Mouse (Mus musculus): ENCODE measurements at regions not wholly inside any gene's neighbourhood (a gene's known extent, or its start where the extent isn't known, plus 50 kb on each side); places are given as distances from the start of the nearest gene placed in this dataset.
A peak's percentile ranks its signal among the peaks of the same experiment; 100 is the strongest.

DNA sequence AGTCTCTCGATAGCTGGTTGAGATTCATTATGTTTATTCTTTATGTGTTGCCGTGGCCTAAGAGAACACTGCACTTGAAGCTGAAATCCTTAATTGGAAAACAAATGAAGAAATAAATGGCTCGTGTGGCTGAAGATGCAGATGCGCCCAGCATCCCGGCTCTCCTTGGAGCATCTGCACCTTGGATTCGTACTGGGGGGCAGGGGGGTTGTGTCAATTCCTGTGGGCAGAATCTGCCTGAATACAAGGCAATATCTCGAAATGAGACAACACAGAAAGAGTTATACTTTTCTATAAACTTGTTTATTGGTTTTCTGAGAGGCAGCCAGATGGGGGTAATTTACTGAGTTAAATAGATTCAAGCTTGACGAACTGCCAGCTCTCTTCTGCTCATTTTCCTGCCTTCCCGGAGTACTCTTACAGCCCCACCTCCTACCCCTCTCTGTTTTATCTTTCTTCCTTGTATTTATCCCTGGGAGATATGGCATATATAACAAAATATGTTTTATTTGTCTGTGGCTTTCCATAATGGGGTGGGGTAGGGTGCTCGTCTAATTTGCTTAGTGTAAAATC lies 229.1 kb downstream of the Pmp22 start:
- Histone ChIP-seq H3K4me3 (no peak overlapping the region), H3K36me3 (no peaks in the 10 kb centered on the region), H3K27me3 (peaks cover 4% of the 10 kb centered on the region; the same call in 1 of the 2 replicates), H3K9ac (replicated peaks) (no peak overlapping the region), H3K9me3 (no peaks in the 10 kb centered on the region), H3K4me1 (no peaks in the 10 kb centered on the region), H3K4me2 (replicated peaks) (no peak overlapping the region), H3K27ac (replicated peaks) (no peak overlapping the region)
- ATAC-seq (ENCODE audit: low FRiP score, low read depth), result no peak
- WGBS, result 87% methylated on average over 10 of the region's 10 CpGs

DNA sequence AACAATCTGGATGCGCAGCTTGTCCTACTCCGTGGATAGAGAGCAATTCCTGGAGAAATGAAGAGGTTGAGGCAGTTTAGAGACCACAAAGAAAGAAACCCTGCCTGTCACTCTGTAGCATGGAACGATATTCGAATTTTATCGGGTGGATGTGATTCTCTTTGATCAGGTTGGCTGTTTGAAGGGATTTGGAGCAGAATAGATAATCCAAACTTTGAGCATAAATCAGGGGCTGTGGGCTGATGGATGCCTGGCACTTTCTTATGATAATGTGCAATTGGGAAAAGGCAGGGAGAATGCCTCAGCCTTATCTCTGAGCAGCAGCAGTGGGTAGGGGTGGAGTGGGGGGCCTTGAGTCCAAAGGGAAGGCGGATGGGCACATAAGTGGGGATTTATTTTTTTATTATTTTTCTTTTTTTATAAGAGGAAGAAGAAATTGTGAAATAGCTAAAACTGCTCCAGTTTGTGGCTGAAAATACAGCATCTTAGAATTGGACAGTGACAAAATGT lies 239.0 kb downstream of the Pmp22 start:
- Histone ChIP-seq H3K27me3 (no peaks in the 10 kb centered on the region), H3K36me3 (no peaks in the 10 kb centered on the region), H3K4me1 (no peaks in the 10 kb centered on the region), H3K9me3 (no peaks in the 10 kb centered on the region), H3K9ac (replicated peaks) (no peak overlapping the region), H3K4me2 (replicated peaks) (no peak overlapping the region), H3K27ac (replicated peaks) (peak overlapping the region; percentile 49; the same call in 1 of the 2 replicates), H3K4me3 (no peak overlapping the region)
- 60% methylated on average over 6 of the region's 6 CpGs for whole genome bisulfite sequencing
- no peak for ATAC-seq (ENCODE audit: low FRiP score, low read depth)

DNA sequence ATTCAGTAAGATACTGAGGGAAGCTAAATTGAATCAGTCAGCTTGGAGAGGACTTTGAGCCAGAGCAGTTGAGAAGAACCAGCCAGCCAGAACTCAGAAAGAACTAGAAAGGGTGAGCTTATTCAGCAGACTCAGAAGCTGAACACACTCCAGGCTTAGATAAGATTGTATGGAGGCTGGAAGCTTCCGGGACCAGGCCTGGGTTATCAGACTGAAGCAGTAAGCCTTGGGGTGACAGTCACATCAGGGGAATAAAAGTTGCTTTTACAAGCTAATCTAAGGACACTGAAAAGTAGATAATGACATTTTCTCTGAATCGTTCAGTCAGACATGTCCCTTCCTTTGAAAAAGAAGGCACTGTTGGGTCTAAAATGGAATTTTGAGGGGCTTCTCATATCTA lies 240.7 kb downstream of the Pmp22 start:
- H3K4me3 ChIP-seq, result no peak overlapping the region

DNA sequence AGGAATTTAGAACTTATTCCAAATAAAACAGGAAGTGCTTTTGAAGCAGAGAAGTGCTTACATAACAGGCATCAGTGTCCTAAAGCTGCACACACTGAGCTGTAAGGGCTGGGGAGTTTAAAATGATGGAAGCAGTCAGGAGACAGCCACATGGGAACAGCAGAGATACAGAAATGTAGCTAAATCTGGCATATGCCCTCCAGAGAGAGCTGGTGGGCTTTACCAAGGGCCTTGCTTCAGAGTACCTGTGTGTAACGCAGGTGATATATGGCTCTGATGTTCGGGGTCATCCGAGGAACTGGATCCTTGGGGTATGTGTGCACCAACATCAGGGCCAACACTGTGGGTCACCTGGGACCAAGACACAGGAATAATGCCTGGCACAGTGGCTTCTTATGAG lies 247.5 kb downstream of the Pmp22 start:
- Histone ChIP-seq H3K4me1 (no peaks in the 10 kb centered on the region), H3K27me3 (no peaks in the 10 kb centered on the region), H3K4me2 (replicated peaks) (no peak overlapping the region), H3K27ac (replicated peaks) (no peak overlapping the region), H3K9me3 (no peaks in the 10 kb centered on the region), H3K36me3 (no peaks in the 10 kb centered on the region), H3K9ac (replicated peaks) (no peak overlapping the region), H3K4me3 (no peak overlapping the region)
- WGBS, result 97% methylated on average over 3 of the region's 3 CpGs
- ATAC-seq (ENCODE audit: low FRiP score, low read depth), result no peak

More for the DNA sequence above, 240.7 kb downstream of the Pmp22 start:
- Histone ChIP-seq H3K4me1 (no peaks in the 10 kb centered on the region), H3K9ac (replicated peaks) (no peak overlapping the region), H3K27ac (replicated peaks) (no peak overlapping the region), H3K36me3 (no peaks in the 10 kb centered on the region), H3K9me3 (no peaks in the 10 kb centered on the region), H3K4me2 (replicated peaks) (no peak overlapping the region), H3K27me3 (no peaks in the 10 kb centered on the region)
- ATAC-seq (ENCODE audit: low FRiP score, low read depth), result no peak
- 84% methylated on average over 2 of the region's 2 CpGs for WGBS

DNA sequence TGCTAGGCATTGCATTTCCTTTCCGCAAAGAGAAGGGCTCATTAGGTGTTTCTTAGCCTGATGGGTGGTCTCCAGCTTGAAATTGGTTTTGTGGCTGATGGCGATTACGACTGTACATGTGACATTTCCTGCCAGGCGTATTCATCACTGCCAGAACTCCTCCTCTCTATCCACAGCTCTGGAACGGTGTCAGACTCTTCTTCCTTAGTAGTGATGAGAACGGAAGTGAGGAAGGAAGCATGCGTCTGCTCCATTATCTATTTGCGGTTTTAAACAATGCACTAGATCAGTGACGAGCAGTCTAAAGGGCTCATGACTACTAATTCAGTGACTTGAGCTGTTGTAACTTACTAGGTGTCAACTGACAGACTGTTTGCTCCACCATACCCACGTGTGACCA lies 248.2 kb downstream of the Pmp22 start:
- H3K9me3 ChIP-seq, result no peaks in the 10 kb centered on the region
- H3K4me2 ChIP-seq (replicated peaks), result no peak overlapping the region
- no peak overlapping the region for H3K27ac ChIP-seq (replicated peaks)
- no peaks in the 10 kb centered on the region for H3K36me3 ChIP-seq
- H3K9ac ChIP-seq (replicated peaks), result no peak overlapping the region
- WGBS, result 85% methylated on average over 10 of the region's 10 CpGs
- no peak for ATAC-seq (ENCODE audit: low FRiP score, low read depth)
- H3K4me3 ChIP-seq, result no peak overlapping the region
- no peaks in the 10 kb centered on the region for H3K27me3 ChIP-seq
- no peaks in the 10 kb centered on the region for H3K4me1 ChIP-seq

DNA sequence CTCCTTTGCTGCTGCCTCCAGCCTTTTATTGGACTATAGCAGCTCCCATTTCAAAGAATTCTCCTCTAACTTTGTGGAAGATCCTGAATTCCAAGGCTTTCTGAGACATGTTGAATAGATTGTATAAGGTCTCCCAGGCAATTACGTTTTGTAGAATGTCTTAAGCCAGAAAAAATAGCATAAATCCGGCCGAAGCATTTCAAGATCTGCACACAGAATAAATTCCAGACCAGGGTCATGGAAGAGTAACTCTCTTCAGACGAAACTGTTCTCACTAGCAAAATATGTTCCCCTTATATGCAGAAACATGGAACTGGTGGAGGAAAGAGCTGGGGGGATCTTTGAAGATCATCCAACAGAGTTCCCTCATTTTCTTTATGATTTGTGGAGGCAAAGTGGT lies 259.5 kb downstream of the Pmp22 start:
- no peak for ATAC-seq (ENCODE audit: low FRiP score, low read depth)
- Histone ChIP-seq H3K27me3 (peaks cover 1% of the 10 kb centered on the region; the same call in 1 of the 2 replicates), H3K9ac (replicated peaks) (no peak overlapping the region), H3K4me3 (no peak overlapping the region), H3K4me1 (no peaks in the 10 kb centered on the region), H3K4me2 (replicated peaks) (no peak overlapping the region), H3K9me3 (no peaks in the 10 kb centered on the region), H3K27ac (replicated peaks) (no peak overlapping the region), H3K36me3 (no peaks in the 10 kb centered on the region)
- WGBS, result 81% methylated on average over 4 of the region's 4 CpGs

DNA sequence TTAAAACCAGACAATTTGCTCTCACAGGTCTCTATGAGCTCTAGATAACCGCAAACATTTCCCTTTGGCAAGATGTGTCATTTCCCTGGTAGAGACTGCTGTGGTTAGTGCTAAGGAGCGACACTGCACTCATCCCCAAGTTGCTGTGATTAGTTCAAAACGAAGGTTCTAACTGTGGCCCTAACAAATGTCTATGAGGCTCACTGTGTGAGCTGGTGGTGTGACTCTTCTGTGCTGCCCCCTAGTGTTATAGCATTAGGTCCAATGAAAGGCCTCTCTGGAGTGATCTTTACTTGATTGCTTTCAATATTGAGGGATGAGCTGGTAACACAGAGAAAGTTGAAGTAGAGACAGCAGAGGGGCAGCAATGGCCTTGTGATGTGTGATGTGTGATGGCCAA lies 262.7 kb downstream of the Pmp22 start:
- no peak for ATAC-seq (ENCODE audit: low FRiP score, low read depth)
- 58% methylated on average over 3 of the region's 3 CpGs for WGBS
- Histone ChIP-seq H3K4me3 (no peak overlapping the region), H3K4me1 (peaks cover 3% of the 10 kb centered on the region; the same call in 1 of the 2 replicates), H3K27me3 (peaks cover 7% of the 10 kb centered on the region; the same call in 1 of the 2 replicates), H3K9ac (replicated peaks) (no peak overlapping the region), H3K27ac (replicated peaks) (no peak overlapping the region), H3K36me3 (no peaks in the 10 kb centered on the region), H3K4me2 (replicated peaks) (no peak overlapping the region), H3K9me3 (no peaks in the 10 kb centered on the region)

DNA sequence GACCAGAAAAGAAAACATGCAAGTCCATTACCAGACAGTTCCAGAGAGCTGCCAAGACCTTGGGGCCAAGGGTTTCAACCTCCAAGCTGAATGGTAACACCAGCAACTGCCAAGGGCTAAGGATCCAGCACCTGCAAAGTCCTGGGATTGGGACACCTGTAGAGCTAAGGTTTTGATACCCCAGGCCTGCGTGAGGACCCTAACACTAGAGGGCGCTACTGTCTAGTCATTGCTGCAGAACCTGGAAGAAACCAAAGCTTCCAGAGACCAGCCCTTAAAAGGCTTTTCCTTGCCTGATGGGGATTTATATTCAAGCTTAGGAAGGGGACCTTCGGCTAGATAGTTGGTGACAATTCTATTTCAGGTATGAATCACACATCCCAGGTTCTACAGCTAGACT lies 263.6 kb downstream of the Pmp22 start:
- Histone ChIP-seq H3K36me3 (no peaks in the 10 kb centered on the region), H3K4me1 (peaks cover 6% of the 10 kb centered on the region; the same call in 1 of the 2 replicates), H3K27ac (replicated peaks) (no peak overlapping the region), H3K9me3 (no peaks in the 10 kb centered on the region), H3K9ac (replicated peaks) (no peak overlapping the region), H3K27me3 (peaks cover 8% of the 10 kb centered on the region), H3K4me2 (replicated peaks) (no peak overlapping the region), H3K4me3 (no peak overlapping the region)
- ATAC-seq (ENCODE audit: low FRiP score, low read depth), result no peak
- WGBS, result 61% methylated on average over 3 of the region's 3 CpGs

DNA sequence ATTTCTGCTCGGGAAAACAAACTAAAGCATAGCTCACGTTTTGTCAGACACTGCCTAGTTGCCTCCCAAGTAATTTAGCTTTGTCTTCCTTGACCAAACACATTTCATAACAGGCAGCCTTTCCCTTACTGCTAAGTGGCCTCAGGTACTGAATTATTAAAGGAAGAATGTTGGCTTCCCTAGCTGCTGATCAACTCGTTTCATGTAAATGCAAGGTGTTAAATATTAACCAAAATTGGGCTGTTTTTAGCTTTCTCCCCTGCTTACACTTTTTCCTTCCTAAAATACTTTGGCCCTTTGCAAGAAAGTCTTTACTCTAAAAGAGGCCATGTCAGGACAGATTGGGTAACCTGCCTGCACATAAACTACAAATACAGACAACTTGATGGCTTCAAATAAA lies 265.4 kb downstream of the Pmp22 start:
- WGBS, result 79% methylated on average over 3 of the region's 3 CpGs
- no peaks in the 10 kb centered on the region for H3K9me3 ChIP-seq
- H3K4me2 ChIP-seq (replicated peaks), result no peak overlapping the region
- no peak overlapping the region for H3K9ac ChIP-seq (replicated peaks)
- H3K27ac ChIP-seq (replicated peaks), result no peak overlapping the region
- no peak for ATAC-seq (ENCODE audit: low FRiP score, low read depth)
- H3K27me3 ChIP-seq, result peaks cover 13% of the 10 kb centered on the region
- H3K4me1 ChIP-seq, result peaks cover 6% of the 10 kb centered on the region; the same call in 1 of the 2 replicates
- no peak overlapping the region for H3K4me3 ChIP-seq
- no peaks in the 10 kb centered on the region for H3K36me3 ChIP-seq

DNA sequence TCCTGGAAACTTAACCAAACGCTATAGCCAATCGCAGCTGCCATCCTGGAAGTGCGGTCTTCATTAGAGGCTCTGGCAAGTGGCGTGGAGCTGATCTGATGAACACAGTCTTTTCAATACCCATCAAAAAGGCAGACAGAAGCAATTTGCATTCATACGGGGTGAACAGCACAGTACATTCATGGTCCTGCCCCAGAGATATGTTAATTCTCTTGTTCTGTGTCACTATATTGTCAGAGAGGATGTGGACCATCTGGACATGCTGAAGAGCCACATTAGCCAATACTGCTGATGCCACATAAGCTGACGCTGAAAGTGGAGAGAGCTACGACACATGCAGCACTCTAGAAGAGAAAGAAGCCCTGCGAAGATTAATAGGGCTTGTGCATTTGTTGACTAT lies 267.6 kb downstream of the Pmp22 start:
- Histone ChIP-seq H3K4me1 (peaks cover 6% of the 10 kb centered on the region; the same call in 1 of the 2 replicates), H3K27ac (replicated peaks) (no peak overlapping the region), H3K4me3 (no peak overlapping the region), H3K36me3 (no peaks in the 10 kb centered on the region), H3K9ac (replicated peaks) (no peak overlapping the region; the same call in 1 of the 2 replicates), H3K4me2 (replicated peaks) (peak overlapping the region; percentile 11), H3K9me3 (no peaks in the 10 kb centered on the region), H3K27me3 (peaks cover 27% of the 10 kb centered on the region)
- ATAC-seq (ENCODE audit: low FRiP score, low read depth), result peak; percentile 87
- WGBS, result 55% methylated on average over 8 of the region's 8 CpGs

DNA sequence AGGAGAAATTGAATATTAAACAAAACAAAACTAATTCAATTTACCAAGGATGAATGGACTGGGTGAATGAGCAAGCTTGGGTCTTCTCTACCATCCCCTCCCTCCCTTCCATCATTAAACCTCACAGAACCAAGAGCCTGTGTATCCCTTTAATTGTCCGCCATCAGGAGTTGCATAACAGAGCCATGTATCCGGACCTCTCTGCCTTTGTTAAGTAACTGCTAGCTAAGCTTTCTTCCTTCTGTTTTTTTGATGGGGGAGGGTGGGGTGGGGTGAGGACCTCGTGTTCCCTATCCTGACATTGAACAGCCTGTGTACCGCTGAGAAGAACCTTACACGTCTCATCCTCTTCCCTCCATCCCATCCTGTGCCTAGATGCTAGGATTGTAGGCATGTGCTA lies 274.0 kb downstream of the Pmp22 start:
- Histone ChIP-seq H3K4me2 (replicated peaks) (no peak overlapping the region), H3K27me3 (peaks cover 32% of the 10 kb centered on the region), H3K4me1 (no peaks in the 10 kb centered on the region), H3K9me3 (no peaks in the 10 kb centered on the region), H3K9ac (replicated peaks) (no peak overlapping the region), H3K4me3 (no peak overlapping the region), H3K27ac (replicated peaks) (no peak overlapping the region), H3K36me3 (no peaks in the 10 kb centered on the region)
- 64% methylated on average over 5 of the region's 5 CpGs for WGBS
- ATAC-seq (ENCODE audit: low FRiP score, low read depth), result no peak

DNA sequence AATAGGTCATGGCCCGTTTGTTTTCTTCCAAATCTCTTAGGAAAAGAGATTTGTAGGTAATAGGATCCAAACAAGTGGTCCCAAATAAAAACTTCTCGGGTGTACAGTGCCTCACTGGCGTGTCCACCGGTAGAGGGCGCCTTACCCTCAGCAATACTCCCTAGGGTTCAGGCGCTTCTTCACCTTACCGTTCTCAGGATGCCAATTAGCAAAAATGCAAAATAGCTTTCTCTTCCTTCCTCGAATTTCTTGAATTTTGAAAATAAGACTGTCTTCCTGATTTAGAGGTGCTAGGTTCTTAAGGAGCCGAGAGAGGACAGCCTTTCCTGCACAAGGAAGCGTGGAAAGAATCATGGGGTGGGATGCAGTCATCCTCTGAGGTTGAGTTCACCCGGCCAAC lies 275.9 kb downstream of the Pmp22 start:
- no peak for ATAC-seq (ENCODE audit: low FRiP score, low read depth)
- H3K4me1 ChIP-seq, result no peaks in the 10 kb centered on the region
- no peak overlapping the region for H3K27ac ChIP-seq (replicated peaks)
- no peaks in the 10 kb centered on the region for H3K36me3 ChIP-seq
- no peak overlapping the region for H3K9ac ChIP-seq (replicated peaks)
- H3K9me3 ChIP-seq, result no peaks in the 10 kb centered on the region
- H3K4me3 ChIP-seq, result no peak overlapping the region
- WGBS, result 12% methylated on average over 11 of the region's 11 CpGs
- no peak overlapping the region for H3K4me2 ChIP-seq (replicated peaks)
- peaks cover 35% of the 10 kb centered on the region for H3K27me3 ChIP-seq

DNA sequence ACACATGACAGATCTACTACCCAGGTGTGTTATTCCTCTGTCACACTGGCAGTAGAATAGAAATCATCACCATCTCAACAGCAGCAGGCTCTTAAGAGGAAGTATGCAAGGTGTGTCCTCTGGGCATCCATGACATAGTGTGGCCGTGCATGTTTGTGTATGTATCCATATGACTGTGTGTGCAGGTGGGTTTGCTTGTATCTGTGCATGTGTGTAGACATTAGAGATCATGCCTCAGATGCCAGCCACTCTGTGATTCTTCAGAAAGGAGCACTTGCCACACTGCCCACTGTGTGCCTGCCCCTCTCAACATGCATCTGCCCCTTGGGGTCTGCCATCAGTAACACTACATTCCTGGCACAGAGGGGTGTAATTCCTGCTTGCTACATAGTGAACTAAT lies 280.6 kb downstream of the Pmp22 start:
- H3K27me3 ChIP-seq, result peaks cover 14% of the 10 kb centered on the region; the same call in 1 of the 2 replicates
- no peak overlapping the region for H3K27ac ChIP-seq (replicated peaks)
- peaks cover 23% of the 10 kb centered on the region for H3K4me1 ChIP-seq
- H3K4me2 ChIP-seq (replicated peaks), result no peak overlapping the region
- H3K9ac ChIP-seq (replicated peaks), result no peak overlapping the region
- ATAC-seq (ENCODE audit: low FRiP score, low read depth), result no peak
- H3K36me3 ChIP-seq, result no peaks in the 10 kb centered on the region
- no peaks in the 10 kb centered on the region for H3K9me3 ChIP-seq
- H3K4me3 ChIP-seq, result no peak overlapping the region
- 88% methylated on average over 1 of the region's 1 CpGs for WGBS
